Mouse (Mus musculus) kidney, postnatal 0 days (tissue): ENCODE measurements around the gene Exoc5. TPM values are rescaled to one million over a fixed set of nuclear protein-coding genes. Genes with fewer than 3 reads are reported as not detected.

Experiments used
- ATAC-seq: fragments of 200-750 bp; cut with Nextera tagmentation; replicated peaks from 2 replicates; pipeline ENCODE4 v1.8.0; 2017; ENCODE audit warnings: low read depth, moderate number of reproducible peaks, moderate TSS enrichment, moderate library complexity; ENCODE audit not compliant: low FRiP score
- DNase-seq: peaks from one replicate; pipeline ENCODE4 v3.0.0-alpha.2; 2016; ENCODE audit warnings: low spot score
- H3K27ac ChIP-seq: fragments of 300-500 bp; sonication (generic); 2 replicates; pipeline ENCODE4 v1.5.1; 2014; ENCODE audit warnings: mild to moderate bottlenecking
- H3K27me3 ChIP-seq: fragments of 300-500 bp; sonication (generic); 2 replicates; pipeline ENCODE4 v1.6.1; 2014; ENCODE audit warnings: low read length, mixed read lengths; ENCODE audit not compliant: insufficient read depth
- H3K36me3 ChIP-seq: fragments of 300-500 bp; sonication (generic); 2 replicates; pipeline ENCODE4 v1.6.1; 2014; ENCODE audit warnings: low read length, mixed read lengths; ENCODE audit not compliant: insufficient read depth
- H3K4me1 ChIP-seq: fragments of 300-500 bp; sonication (generic); replicated peaks from 2 replicates; pipeline ENCODE4 v1.6.1; 2014; ENCODE audit warnings: antibody characterized with exemption, low read length, mixed read lengths; ENCODE audit not compliant: insufficient read depth
- H3K4me2 ChIP-seq: fragments of 300-500 bp; sonication (generic); 2 replicates; pipeline ENCODE4 v1.6.1; 2014; ENCODE audit warnings: mild to moderate bottlenecking, low read length, moderate library complexity, mixed read lengths
- H3K4me3 ChIP-seq: fragments of 300-500 bp; sonication (generic); replicated peaks from 2 replicates; pipeline ENCODE4 v1.5.1; 2014; ENCODE audit warnings: low read depth, low read length
- H3K9ac ChIP-seq: fragments of 300-500 bp; sonication (generic); 2 replicates; pipeline ENCODE4 v1.6.1; 2014; ENCODE audit warnings: low read depth, low read length
- H3K9me3 ChIP-seq: fragments of 300-500 bp; sonication (generic); replicated peaks from 2 replicates; pipeline ENCODE4 v1.6.1; 2016; ENCODE audit warnings: low read length, inconsistent platforms, mixed read lengths
- CTCF ChIP-seq: IDR thresholded peaks from 2 replicates; pipeline ENCODE4 v1.5.1; 2016; ENCODE audit warnings: antibody characterized with exemption, low read depth, mild to moderate bottlenecking, moderate library complexity
- WGBS: fragments of 180-500 bp; shearing (Covaris S2); extraction: QIAGEN DNeasy Blood & Tissue Kit; methylation state at CpG from one replicate; pipeline ENCODE4 v1.1.7; 2014; 5-methylcytosine and 5-hydroxymethylcytosine counted together
- polyA plus RNA-seq: library from polyadenylated mRNA; unstranded; fragments of >200 nt; fragmentation: Nextera tagmentation; extraction: Ambion mirVana; gene quantifications from 2 replicates; pipeline ENCODE4 v1.2.1, GENCODE M21; 2015

Gene Exoc5
- polyA plus RNA-seq, 1 experiment from 2014 or later = 29.3 TPM

DNA sequence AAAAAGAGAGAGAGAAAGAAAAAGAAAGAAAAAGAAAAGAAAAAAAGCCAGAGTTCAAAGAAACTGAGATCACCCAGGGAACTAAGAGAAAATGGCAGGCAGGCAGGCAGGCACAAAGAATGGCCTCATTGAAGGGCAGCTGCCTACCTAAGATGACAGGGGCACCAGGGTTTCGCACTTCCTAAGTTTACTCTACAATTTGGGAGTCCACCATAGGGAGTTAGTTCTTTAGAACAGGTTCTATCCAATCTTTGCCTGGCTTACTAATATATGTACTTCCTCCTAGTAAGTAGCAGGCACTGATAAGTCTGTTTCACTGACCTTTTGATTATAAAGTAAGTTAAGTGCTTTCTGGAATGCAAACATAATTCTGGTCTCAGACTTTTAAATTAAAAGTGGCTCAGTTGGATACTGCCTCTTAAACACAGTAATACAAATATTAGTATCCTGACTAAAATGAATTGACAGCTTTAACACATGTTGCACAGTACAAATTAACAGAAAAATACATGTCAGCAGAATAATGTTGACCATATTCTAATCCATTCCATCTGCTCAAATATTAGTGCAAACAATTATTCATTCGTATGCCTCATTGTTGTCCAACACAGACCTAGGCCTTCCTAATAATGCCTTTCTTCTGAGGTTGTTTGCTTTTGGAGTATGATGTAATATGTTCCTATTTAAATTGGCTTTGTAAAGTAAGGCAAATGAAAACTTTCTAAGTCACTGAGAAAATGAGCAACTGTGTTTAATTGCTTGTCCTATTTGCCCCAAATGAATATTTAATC lies 57.9 kb downstream of the Exoc5 start:
- Histone ChIP-seq H3K9me3 (no peaks in the 10 kb centered on the region), H3K4me1 (no peaks in the 10 kb centered on the region), H3K4me3 (no peak overlapping the region), H3K36me3 (no peaks in the 10 kb centered on the region), H3K9ac (no peak overlapping the region), H3K27ac (no peak overlapping the region), H3K27me3 (no peaks in the 10 kb centered on the region), H3K4me2 (no peak overlapping the region)
- no peak for TF ChIP-seq CTCF
- DNase-seq (no peak), ATAC-seq (no peak)
- WGBS = 92% methylated on average over 2 of the region's 2 CpGs

DNA sequence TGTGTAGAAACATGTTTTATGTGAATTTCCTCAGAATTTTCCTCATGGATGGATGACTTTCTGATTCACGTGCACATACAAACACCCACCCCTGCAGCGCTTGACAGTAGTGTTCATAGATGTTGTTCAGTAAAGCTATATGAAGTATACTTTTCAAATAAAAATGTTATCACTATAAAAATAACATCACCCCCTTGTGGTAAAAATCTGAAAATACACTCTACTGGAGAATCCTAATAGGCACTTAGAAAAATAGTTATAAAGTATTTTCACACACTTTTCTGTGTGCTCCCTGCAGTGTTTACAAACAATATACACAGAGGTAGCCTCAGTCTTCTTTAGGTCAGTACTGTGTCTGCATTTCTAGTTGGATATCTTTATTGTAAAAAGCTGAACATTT lies 58.5 kb downstream of the Exoc5 start:
- WGBS = 88% methylated on average over 2 of the region's 2 CpGs
- peak; percentile 51 for TF ChIP-seq CTCF
- Histone ChIP-seq H3K9me3 (no peaks in the 10 kb centered on the region), H3K36me3 (no peaks in the 10 kb centered on the region), H3K9ac (no peak overlapping the region), H3K27ac (no peak overlapping the region), H3K4me2 (no peak overlapping the region), H3K4me1 (no peaks in the 10 kb centered on the region), H3K4me3 (no peak overlapping the region), H3K27me3 (no peaks in the 10 kb centered on the region)
- DNase-seq (peak; percentile 27), ATAC-seq (no peak)

DNA sequence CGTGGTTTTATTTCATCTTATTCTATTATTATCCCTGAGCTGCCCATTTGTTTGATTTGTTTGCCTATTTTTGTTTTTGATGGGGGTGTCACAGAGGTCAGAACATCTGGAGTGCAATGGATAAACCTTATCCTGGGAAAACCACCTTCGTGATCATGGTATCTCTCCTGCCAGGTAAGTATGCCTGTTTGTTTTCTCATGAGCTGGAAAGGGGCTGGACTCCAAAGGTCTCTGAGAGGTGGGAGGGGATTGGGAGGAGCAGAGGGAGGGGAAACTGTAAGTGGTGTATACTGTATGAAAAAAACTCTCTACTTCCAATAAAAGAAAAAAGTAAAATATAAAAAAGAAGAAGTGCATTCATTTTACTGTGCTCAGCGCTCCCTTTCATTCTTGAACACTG lies 64.8 kb downstream of the Exoc5 start:
- no peak for TF ChIP-seq CTCF
- H3K4me3 ChIP-seq = no peak overlapping the region
- ATAC-seq (no peak), DNase-seq (no peak)
- no peak overlapping the region for H3K9ac ChIP-seq
- H3K4me2 ChIP-seq = no peak overlapping the region
- no peaks in the 10 kb centered on the region for H3K9me3 ChIP-seq
- no peaks in the 10 kb centered on the region for H3K4me1 ChIP-seq
- H3K27me3 ChIP-seq = no peaks in the 10 kb centered on the region
- 68% methylated on average over 3 of the region's 3 CpGs for WGBS
- H3K36me3 ChIP-seq = no peaks in the 10 kb centered on the region
- H3K27ac ChIP-seq = no peak overlapping the region

DNA sequence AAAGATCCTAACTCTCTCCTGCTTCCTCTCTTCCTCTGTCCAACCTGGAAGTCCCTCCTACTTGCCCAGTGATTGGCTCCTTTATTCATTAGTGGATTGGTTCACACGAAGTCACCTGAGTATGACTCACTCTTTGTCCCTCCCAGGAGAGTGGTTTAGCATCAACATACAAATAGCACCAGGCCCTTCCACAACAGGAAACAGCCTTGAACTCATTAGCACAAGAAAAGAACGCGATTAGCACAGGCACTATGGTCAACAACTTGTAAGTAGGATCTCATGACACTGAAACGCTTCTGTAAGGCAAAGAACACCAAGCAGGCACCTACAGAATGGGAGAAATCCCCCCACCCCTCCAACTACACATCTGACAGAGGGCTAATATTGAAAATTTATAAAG lies 67.7 kb downstream of the Exoc5 start:
- no peak overlapping the region for H3K27ac ChIP-seq
- no peaks in the 10 kb centered on the region for H3K4me1 ChIP-seq
- ATAC-seq = no peak
- H3K4me2 ChIP-seq = no peak overlapping the region
- TF ChIP-seq CTCF = no peak
- H3K9me3 ChIP-seq = no peaks in the 10 kb centered on the region
- 52% methylated on average over 4 of the region's 4 CpGs for WGBS
- no peak overlapping the region for H3K9ac ChIP-seq
- DNase-seq = no peak
- H3K4me3 ChIP-seq = no peak overlapping the region
- H3K36me3 ChIP-seq = no peaks in the 10 kb centered on the region
- H3K27me3 ChIP-seq = no peaks in the 10 kb centered on the region

DNA sequence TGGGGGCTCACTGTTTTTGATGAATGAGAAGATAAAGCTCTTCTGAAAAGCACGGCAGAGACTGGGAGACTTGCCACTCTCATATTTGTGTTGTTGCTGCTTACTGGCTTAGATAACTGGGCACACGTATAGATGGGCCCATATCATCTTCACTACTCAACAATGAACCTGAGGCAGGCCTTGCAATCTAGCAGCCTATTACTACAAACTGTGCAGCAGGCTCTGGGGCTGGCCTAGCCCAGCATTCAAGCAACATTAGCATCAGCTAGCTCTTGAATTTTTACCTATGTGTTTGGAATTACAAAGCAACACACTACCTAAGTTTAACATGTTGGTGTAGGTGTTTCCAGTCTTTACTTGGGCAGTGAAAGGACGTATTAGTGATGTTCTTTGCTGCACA lies 72.6 kb downstream of the Exoc5 start:
- no peak overlapping the region for H3K27ac ChIP-seq
- TF ChIP-seq CTCF = no peak
- no peaks in the 10 kb centered on the region for H3K9me3 ChIP-seq
- no peaks in the 10 kb centered on the region for H3K36me3 ChIP-seq
- H3K4me2 ChIP-seq = no peak overlapping the region
- H3K9ac ChIP-seq = no peak overlapping the region
- no peak for DNase-seq
- H3K27me3 ChIP-seq = no peaks in the 10 kb centered on the region
- H3K4me1 ChIP-seq = no peaks in the 10 kb centered on the region
- ATAC-seq = no peak
- no peak overlapping the region for H3K4me3 ChIP-seq
- 77% methylated on average over 3 of the region's 3 CpGs for WGBS

DNA sequence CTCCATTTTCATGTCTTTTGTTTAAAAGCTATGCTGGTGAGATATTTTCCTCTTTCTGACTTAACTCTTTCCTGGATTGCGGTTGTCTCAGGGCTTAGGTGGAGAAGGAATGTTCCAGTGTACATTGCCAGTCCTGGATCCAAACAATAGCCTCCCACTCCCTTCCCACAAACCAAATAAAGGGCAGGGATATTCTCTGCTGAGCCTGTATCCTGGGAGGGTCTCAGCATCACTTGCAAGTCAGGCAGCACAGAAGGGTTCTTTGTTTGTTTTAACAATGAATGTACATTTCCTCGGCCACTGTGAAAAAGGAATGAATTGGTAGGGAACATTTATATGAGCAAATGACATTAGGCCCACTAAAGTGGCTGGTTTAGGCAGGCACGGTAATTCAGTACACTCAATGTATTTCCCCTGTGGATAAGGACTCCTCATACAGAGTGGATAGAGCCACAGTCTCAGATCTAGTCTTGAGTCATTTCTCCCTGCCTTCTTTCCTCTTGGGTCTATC lies 74.3 kb downstream of the Exoc5 start:
- H3K27ac ChIP-seq = no peak overlapping the region
- H3K4me1 ChIP-seq = no peaks in the 10 kb centered on the region
- H3K9me3 ChIP-seq = no peaks in the 10 kb centered on the region
- DNase-seq = no peak
- 52% methylated on average over 3 of the region's 3 CpGs for WGBS
- no peak overlapping the region for H3K4me3 ChIP-seq
- ATAC-seq = no peak
- H3K9ac ChIP-seq = no peak overlapping the region
- TF ChIP-seq CTCF = no peak
- H3K4me2 ChIP-seq = no peak overlapping the region
- H3K36me3 ChIP-seq = no peaks in the 10 kb centered on the region
- H3K27me3 ChIP-seq = no peaks in the 10 kb centered on the region

DNA sequence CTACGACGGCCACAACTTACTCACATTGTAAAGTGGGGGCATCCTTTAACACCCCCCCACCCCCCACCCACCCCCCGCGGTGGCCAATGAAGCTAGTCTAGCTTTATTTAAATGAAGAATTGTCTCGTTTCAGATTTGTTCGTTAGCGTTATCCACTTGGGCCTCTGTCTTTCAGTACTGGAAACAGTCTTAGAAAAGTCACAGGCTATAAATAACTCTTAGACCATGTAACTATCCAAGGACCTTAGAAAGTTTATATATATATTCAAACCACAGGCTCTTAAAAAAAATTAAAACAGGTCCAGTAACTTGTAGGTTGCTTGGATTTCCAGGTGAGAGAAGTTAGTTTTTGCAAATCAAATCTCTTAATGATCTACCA lies 75.3 kb downstream of the Exoc5 start:
- Histone ChIP-seq H3K4me1 (no peaks in the 10 kb centered on the region), H3K9ac (no peak overlapping the region), H3K36me3 (no peaks in the 10 kb centered on the region), H3K27ac (no peak overlapping the region), H3K4me2 (peak overlapping the region; percentile 42), H3K9me3 (no peaks in the 10 kb centered on the region), H3K27me3 (no peaks in the 10 kb centered on the region), H3K4me3 (no peak overlapping the region)
- ATAC-seq (no peak), DNase-seq (peak; percentile 7)
- no peak for TF ChIP-seq CTCF
- WGBS = 5% methylated on average over 7 of the region's 7 CpGs
